Mouse (Mus musculus) MEL (cell line): ENCODE results near the gene Lix1l. TPM values are rescaled to one million over a fixed set of nuclear protein-coding genes. Genes with fewer than 3 reads are reported as not detected.

Experiments
- DNase-seq: peaks from one replicate; pipeline ENCODE4 v3.0.0; 2011; ENCODE audit warnings: low read depth, low spot score
- H3K27ac ChIP-seq: 2 replicates; pipeline ENCODE4 v1.5.1; 2012; ENCODE audit warnings: low read depth, mild to moderate bottlenecking, control low read depth, low read length, moderate library complexity; ENCODE audit not compliant: control insufficient read depth
- H3K27me3 ChIP-seq, 2 experiments: fragments of 150-350 bp in 1 of 2; sonication (generic) in 1 of 2; 2 replicates each; pipeline ENCODE4 v1.6.1; 2012; ENCODE audit warnings: low read length in 2 of 2, mild to moderate bottlenecking in 2 of 2, improper control_type of control experiment in 1 of 2, moderate library complexity in 1 of 2; ENCODE audit not compliant: insufficient read depth in 2 of 2, control insufficient read depth in 1 of 2
- H3K36me3 ChIP-seq, 2 experiments: 2 replicates each; pipeline ENCODE4 v1.6.1; 2012 to 2014; ENCODE audit warnings: low read length in 2 of 2, improper control_type of control experiment in 1 of 2, inconsistent platforms in 1 of 2, mild to moderate bottlenecking in 1 of 2; ENCODE audit not compliant: insufficient read depth in 2 of 2, control insufficient read depth in 1 of 2
- H3K4me1 ChIP-seq, 2 experiments: fragments of 150-350 bp in 1 of 2; sonication (generic) in 1 of 2; 2 replicates each; pipeline ENCODE4 v1.6.1; 2012; ENCODE audit warnings: low read length in 2 of 2, improper control_type of control experiment in 1 of 2, mild to moderate bottlenecking in 1 of 2; ENCODE audit not compliant: insufficient read depth in 2 of 2, control insufficient read depth in 1 of 2
- H3K4me3 ChIP-seq, 2 experiments: fragments of 150-350 bp in 1 of 2; sonication (generic) in 1 of 2; 2 replicates each; pipeline ENCODE4 v1.5.1; 2012; ENCODE audit warnings: low read depth in 2 of 2, low read length in 2 of 2, mild to moderate bottlenecking in 2 of 2, moderate library complexity in 2 of 2, control low read depth in 1 of 2, improper control_type of control experiment in 1 of 2; ENCODE audit not compliant: control insufficient read depth in 1 of 2, insufficient read depth in 1 of 2
- H3K79me2 ChIP-seq: 2 replicates; pipeline ENCODE4 v1.6.1; 2012; ENCODE audit warnings: mild to moderate bottlenecking, low read length, moderate library complexity; ENCODE audit not compliant: control insufficient read depth, poor library complexity, insufficient read depth
- H3K9ac ChIP-seq: 2 replicates; pipeline ENCODE4 v1.6.1; 2012; ENCODE audit warnings: low read depth, mild to moderate bottlenecking, control low read depth, low read length, moderate library complexity; ENCODE audit not compliant: control insufficient read depth, poor library complexity, severe bottlenecking
- H3K9me3 ChIP-seq: fragments of 150-350 bp; sonication (generic); replicated peaks from 2 replicates; pipeline ENCODE4 v1.6.1; 2012; ENCODE audit warnings: mild to moderate bottlenecking, low read length, improper control_type of control experiment, moderate library complexity; ENCODE audit not compliant: insufficient read depth
- BHLHE40 ChIP-seq: IDR thresholded peaks from 2 replicates; pipeline ENCODE4 v1.6.1; 2012; ENCODE audit warnings: low read depth, mild to moderate bottlenecking, inconsistent platforms, low read length, improper control_type of control experiment, borderline replicate concordance
- ETS1 ChIP-seq: IDR thresholded peaks from 2 replicates; pipeline ENCODE4 v1.6.1; 2012; ENCODE audit warnings: low read depth, mild to moderate bottlenecking, inconsistent platforms, low read length, improper control_type of control experiment, moderate library complexity
- GABPA ChIP-seq: IDR thresholded peaks from 2 replicates; pipeline ENCODE4 v1.6.1; 2012; ENCODE audit warnings: low read depth, mild to moderate bottlenecking, inconsistent platforms, low read length, improper control_type of control experiment, moderate library complexity
- GATA1 ChIP-seq: IDR thresholded peaks from 2 replicates; pipeline ENCODE4 v1.6.1; 2011; ENCODE audit warnings: low read depth, low read length, improper control_type of control experiment
- KAT2A ChIP-seq: conservative IDR thresholded peaks from 2 replicates; pipeline ENCODE4 v1.6.1; 2012; ENCODE audit warnings: low read depth, low read length, improper control_type of control experiment, inconsistent platforms
- MEF2A ChIP-seq: IDR thresholded peaks from 2 replicates; pipeline ENCODE4 v1.6.1; 2014; ENCODE audit warnings: low read depth, mild to moderate bottlenecking, inconsistent platforms, low read length, improper control_type of control experiment; ENCODE audit not compliant: poor library complexity, insufficient replicate concordance, severe bottlenecking; ENCODE audit errors: extremely low read depth
- MXI1 ChIP-seq: IDR thresholded peaks from 2 replicates; pipeline ENCODE4 v1.6.1; 2011; ENCODE audit warnings: mild to moderate bottlenecking, low read depth, low read length, improper control_type of control experiment
- MYB ChIP-seq: IDR thresholded peaks from 2 replicates; pipeline ENCODE4 v1.6.1; 2011; ENCODE audit warnings: mild to moderate bottlenecking, low read depth, low read length, improper control_type of control experiment
- MYC ChIP-seq: IDR thresholded peaks from 2 replicates; pipeline ENCODE4 v1.6.1; 2011; ENCODE audit warnings: low read depth, mild to moderate bottlenecking, low read length, improper control_type of control experiment, moderate library complexity
- NELFE ChIP-seq: IDR thresholded peaks from 2 replicates; pipeline ENCODE4 v1.6.1; 2011; ENCODE audit warnings: low read depth, low read length, improper control_type of control experiment
- NRF1 ChIP-seq: IDR thresholded peaks from 2 replicates; pipeline ENCODE4 v1.6.1; 2014; ENCODE audit warnings: low read depth, mild to moderate bottlenecking, inconsistent platforms, low read length, improper control_type of control experiment, moderate library complexity; ENCODE audit not compliant: poor library complexity, insufficient read depth, severe bottlenecking
- POLR2AphosphoS2 ChIP-seq: IDR thresholded peaks from 2 replicates; pipeline ENCODE4 v1.6.1; 2011; ENCODE audit warnings: low read length, improper control_type of control experiment
- POLR2AphosphoS5 ChIP-seq: IDR thresholded peaks from 2 replicates; pipeline ENCODE4 v1.6.1; 2012; ENCODE audit warnings: low read depth, borderline replicate concordance, mild to moderate bottlenecking, inconsistent platforms, low read length, moderate library complexity, mixed read lengths
- RCOR1 ChIP-seq: IDR thresholded peaks from 2 replicates; pipeline ENCODE4 v1.6.1; 2012; ENCODE audit warnings: low read depth, mild to moderate bottlenecking, inconsistent platforms, low read length, improper control_type of control experiment
- TAL1 ChIP-seq: IDR thresholded peaks from 2 replicates; pipeline ENCODE4 v1.6.1; 2012; ENCODE audit warnings: mild to moderate bottlenecking, inconsistent platforms, low read length, moderate library complexity, mixed read lengths
- TBP ChIP-seq: IDR thresholded peaks from 2 replicates; pipeline ENCODE4 v1.8.0; 2011; ENCODE audit warnings: low read depth, low read length, improper control_type of control experiment
- UBTF ChIP-seq: IDR thresholded peaks from 2 replicates; pipeline ENCODE4 v1.6.1; 2012; ENCODE audit warnings: low read depth, mild to moderate bottlenecking, inconsistent platforms, low read length, improper control_type of control experiment, moderate library complexity, borderline replicate concordance; ENCODE audit not compliant: insufficient read depth
- USF2 ChIP-seq, 2 experiments: IDR thresholded peaks; 2 replicates each; pipeline ENCODE4 v1.6.1; 2011 to 2012; ENCODE audit warnings: improper control_type of control experiment in 2 of 2, low read length in 2 of 2, borderline replicate concordance in 1 of 2, inconsistent platforms in 1 of 2, low read depth in 1 of 2, mild to moderate bottlenecking in 1 of 2; ENCODE audit not compliant: insufficient read depth in 1 of 2
- ZC3H11A ChIP-seq: IDR thresholded peaks from 2 replicates; pipeline ENCODE4 v1.6.1; 2012; ENCODE audit warnings: low read depth, mild to moderate bottlenecking, inconsistent platforms, low read length, improper control_type of control experiment
- ZNF384 ChIP-seq: IDR thresholded peaks from 2 replicates; pipeline ENCODE4 v1.6.1; 2012; ENCODE audit warnings: low read depth, mild to moderate bottlenecking, inconsistent platforms, low read length, improper control_type of control experiment
- polyA plus RNA-seq, 2 experiments: library from polyadenylated mRNA; stranded (reverse) in 1 of 2; unstranded in 1 of 2; fragments of >175 nt in 1 of 2; fragments of >200 nt in 1 of 2; gene quantifications; 2 replicates each; pipeline versions ENCODE4 v1.2.1 to v1.2.4; 2012; ENCODE audit warnings: low replicate concordance in 2 of 2, low read depth in 1 of 2; ENCODE audit not compliant: insufficient read length in 2 of 2, insufficient read depth in 1 of 2, missing spikeins in 1 of 2
- total RNA-seq: library from RNA; depleted of rRNA; stranded (reverse); fragments of 300-350 nt; gene quantifications from 2 replicates; pipeline ENCODE4 v1.2.3, GENCODE M21; 2012

The Lix1l gene
- total and polyA plus RNA-seq, 3 experiments, result 5.4 to 17.0 TPM; not detected in 1

GRCm38 (mm10) chr3:96558668-96559196 is 42.2 kb upstream of the Lix1l start:
- DNase-seq, result peak; percentile 83
- Histone ChIP-seq H3K9ac (peak overlapping the region; percentile 85), H3K27me3 (no peaks in the 10 kb centered on the region), H3K4me1 (peaks cover 11 to 35% of the 10 kb centered on the region in 2 experiments), H3K4me3 (peak overlapping the region; percentile 35 to 90), H3K79me2 (peaks cover 45% of the 10 kb centered on the region), H3K9me3 (no peaks in the 10 kb centered on the region), H3K36me3 (peaks cover 11 to 37% of the 10 kb centered on the region in 2 experiments), H3K27ac (peak overlapping the region; percentile 90)
- TF ChIP-seq MYB, result no peak
- no peak for TF ChIP-seq TBP
- no peak for TF ChIP-seq ZNF384
- TF ChIP-seq UBTF, result no peak
- TF ChIP-seq GATA1, result no peak
- TF ChIP-seq USF2 (IDR thresholded peaks at IDR 0.05; ENCODE audit: borderline replicate concordance in 1 of 2, insufficient read depth in 1 of 2, low read depth in 1 of 2, low read length in 2 of 2), result no peak
- no peak for TF ChIP-seq KAT2A
- TF ChIP-seq RCOR1, result no peak
- TF ChIP-seq GABPA, result no peak
- no peak for TF ChIP-seq NRF1
- no peak for TF ChIP-seq NELFE
- no peak for TF ChIP-seq BHLHE40
- no peak for TF ChIP-seq MXI1
- TF ChIP-seq ZC3H11A, result no peak
- TF ChIP-seq MEF2A, result no peak
- no peak for TF ChIP-seq MYC
- no peak for TF ChIP-seq POLR2AphosphoS2

GRCm38 (mm10) chr3:96559398-96559910 is 41.5 kb upstream of the Lix1l start:
- Histone ChIP-seq H3K27ac (peak overlapping the region; percentile 90), H3K4me1 (peaks cover 10 to 35% of the 10 kb centered on the region in 2 experiments)
- DNase-seq, result peak; percentile 85

More at GRCm38 (mm10) chr3:96559398-96559910, 41.5 kb upstream of the Lix1l start:
- no peaks in the 10 kb centered on the region for H3K9me3 ChIP-seq
- peaks cover 11 to 37% of the 10 kb centered on the region in 2 experiments for H3K36me3 ChIP-seq
- no peaks in the 10 kb centered on the region for H3K27me3 ChIP-seq
- peaks cover 45% of the 10 kb centered on the region for H3K79me2 ChIP-seq
- no peak for TF ChIP-seq TBP
- peak; percentile 92 for TF ChIP-seq POLR2AphosphoS5
- no peak for TF ChIP-seq TAL1
- no peak for TF ChIP-seq USF2 (IDR thresholded peaks at IDR 0.05; ENCODE audit: borderline replicate concordance in 1 of 2, insufficient read depth in 1 of 2, low read depth in 1 of 2, low read length in 2 of 2)
- TF ChIP-seq ETS1, result no peak
- TF ChIP-seq, all 39 proteins: peak for 1
- H3K9ac ChIP-seq, result peak overlapping the region; percentile 85
- peak overlapping the region; percentile 35 to 90 for H3K4me3 ChIP-seq
